Mouse (Mus musculus): ENCODE results near the gene Plcl1. TPM values are rescaled to one million over a fixed set of nuclear protein-coding genes. Genes with fewer than 3 reads are reported as not detected.

Gene Plcl1
- total and polyA plus RNA-seq, 3 experiments, result not detected

GRCm38 (mm10) chr1:55617857-55618256 is 212.1 kb downstream of the Plcl1 start:
- H3K79me2 ChIP-seq (ENCODE audit: control insufficient read depth, insufficient read depth, low read length, poor library complexity), result no peaks in the 10 kb centered on the region
- no peak overlapping the region for H3K27ac ChIP-seq (ENCODE audit: control insufficient read depth, low read depth, low read length)
- no peaks in the 10 kb centered on the region for H3K27me3 ChIP-seq (ENCODE audit: control insufficient read depth in 1 of 2, insufficient read depth in 2 of 2, low read length in 2 of 2)
- TF ChIP-seq ZKSCAN1 (IDR thresholded peaks at IDR 0.05; ENCODE audit: low read depth, low read length), result no peak
- TF ChIP-seq KAT2A (conservative IDR thresholded peaks at IDR 0.05; ENCODE audit: low read depth, low read length), result no peak
- TF ChIP-seq MAX (IDR thresholded peaks at IDR 0.05; ENCODE audit: low read length), result no peak
- no peak for TF ChIP-seq JUND (IDR thresholded peaks at IDR 0.05; ENCODE audit: low read depth, low read length)
- no peak for TF ChIP-seq NELFE (IDR thresholded peaks at IDR 0.05; ENCODE audit: low read depth, low read length)
- DNase-seq (ENCODE audit: low read depth, low spot score), result no peak
- H3K9ac ChIP-seq (ENCODE audit: control insufficient read depth, low read depth, low read length, poor library complexity, severe bottlenecking), result no peak overlapping the region
- no peak overlapping the region for H3K4me3 ChIP-seq (ENCODE audit: control insufficient read depth in 1 of 2, insufficient read depth in 1 of 2, low read depth in 2 of 2, low read length in 2 of 2)
- H3K36me3 ChIP-seq (ENCODE audit: control insufficient read depth in 1 of 2, insufficient read depth in 2 of 2, low read length in 2 of 2), result no peaks in the 10 kb centered on the region
- no peaks in the 10 kb centered on the region for H3K9me3 ChIP-seq (replicated peaks; ENCODE audit: insufficient read depth, low read length)
- H3K4me1 ChIP-seq (ENCODE audit: control insufficient read depth in 1 of 2, insufficient read depth in 2 of 2, low read length in 2 of 2), result no peaks in the 10 kb centered on the region

GRCm38 (mm10) chr1:55618617-55619286 is 213.0 kb downstream of the Plcl1 start:
- Histone ChIP-seq H3K9ac (ENCODE audit: control insufficient read depth, low read depth, low read length, poor library complexity, severe bottlenecking) (no peak overlapping the region), H3K27ac (ENCODE audit: control insufficient read depth, low read depth, low read length) (no peak overlapping the region), H3K4me1 (ENCODE audit: control insufficient read depth in 1 of 2, insufficient read depth in 2 of 2, low read length in 2 of 2) (no peaks in the 10 kb centered on the region), H3K79me2 (ENCODE audit: control insufficient read depth, insufficient read depth, low read length, poor library complexity) (no peaks in the 10 kb centered on the region), H3K4me3 (ENCODE audit: control insufficient read depth in 1 of 2, insufficient read depth in 1 of 2, low read depth in 2 of 2, low read length in 2 of 2) (no peak overlapping the region), H3K36me3 (ENCODE audit: control insufficient read depth in 1 of 2, insufficient read depth in 2 of 2, low read length in 2 of 2) (no peaks in the 10 kb centered on the region), H3K9me3 (replicated peaks; ENCODE audit: insufficient read depth, low read length) (no peaks in the 10 kb centered on the region), H3K27me3 (ENCODE audit: control insufficient read depth in 1 of 2, insufficient read depth in 2 of 2, low read length in 2 of 2) (no peaks in the 10 kb centered on the region)
- no peak for DNase-seq (ENCODE audit: low read depth, low spot score)
- TF ChIP-seq UBTF (IDR thresholded peaks at IDR 0.05; ENCODE audit: borderline replicate concordance, insufficient read depth, low read depth, low read length) (no peak), MAFK (IDR thresholded peaks at IDR 0.05; ENCODE audit: borderline replicate concordance, low read depth, low read length) (no peak), ZNF384 (IDR thresholded peaks at IDR 0.05; ENCODE audit: low read depth, low read length) (no peak), NELFE (IDR thresholded peaks at IDR 0.05; ENCODE audit: low read depth, low read length) (no peak), USF1 (IDR thresholded peaks at IDR 0.05; ENCODE audit: low read depth, low read length) (no peak), POLR2AphosphoS2 (IDR thresholded peaks at IDR 0.05; ENCODE audit: low read length) (no peak), POLR2AphosphoS5 (IDR thresholded peaks at IDR 0.05; ENCODE audit: borderline replicate concordance, low read depth, low read length) (no peak), CTCF (IDR thresholded peaks at IDR 0.05 in 2 of 3, conservative IDR thresholded peaks at IDR 0.05 in 1 of 3; ENCODE audit: control insufficient read depth in 1 of 3, insufficient read depth in 1 of 3, low read depth in 2 of 3, low read length in 3 of 3, poor library complexity in 1 of 3, severe bottlenecking in 1 of 3) (no peak), USF2 (IDR thresholded peaks at IDR 0.05; ENCODE audit: borderline replicate concordance in 1 of 2, insufficient read depth in 1 of 2, low read depth in 1 of 2, low read length in 2 of 2) (no peak), BHLHE40 (IDR thresholded peaks at IDR 0.05; ENCODE audit: borderline replicate concordance, low read depth, low read length) (no peak), MYC (IDR thresholded peaks at IDR 0.05; ENCODE audit: low read depth, low read length) (no peak), ZKSCAN1 (IDR thresholded peaks at IDR 0.05; ENCODE audit: low read depth, low read length) (no peak)

Data from MEL (cell line).